Mouse (Mus musculus) embryonic facial prominence, embryonic 14.5 days (tissue): Measurements from ENCODE around the gene Prim2. TPM values are rescaled to one million over a fixed set of nuclear protein-coding genes. Genes with fewer than 3 reads are reported as not detected.
A peak's percentile ranks its signal among the peaks of the same experiment; 100 is the strongest.

Experiments used
- ATAC-seq: fragments of 200-750 bp; cut with Nextera tagmentation; 2 replicates; pipeline ENCODE4 v1.8.0; 2017; ENCODE audit warnings: low read depth, moderate number of reproducible peaks, moderate TSS enrichment
- DNase-seq: peaks from one replicate; pipeline ENCODE4 v3.0.0-alpha.2; 2015; ENCODE audit warnings: low spot score
- H3K27ac ChIP-seq: fragments of 300-500 bp; sonication (generic); replicated peaks from 2 replicates; pipeline ENCODE4 v1.5.1; 2014; ENCODE audit warnings: low read depth, mild to moderate bottlenecking, low read length, moderate library complexity
- H3K27me3 ChIP-seq: fragments of 300-500 bp; sonication (generic); replicated peaks from 2 replicates; pipeline ENCODE4 v1.6.1; 2014; ENCODE audit warnings: low read length; ENCODE audit not compliant: control insufficient read depth, insufficient read depth
- H3K36me3 ChIP-seq: fragments of 300-500 bp; sonication (generic); 2 replicates; pipeline ENCODE4 v1.6.1; 2014; ENCODE audit warnings: low read length, mixed read lengths; ENCODE audit not compliant: control insufficient read depth, insufficient read depth
- H3K4me1 ChIP-seq: fragments of 300-500 bp; sonication (generic); 2 replicates; pipeline ENCODE4 v1.6.1; 2014; ENCODE audit warnings: antibody characterized with exemption, low read length; ENCODE audit not compliant: control insufficient read depth, insufficient read depth
- H3K4me2 ChIP-seq: fragments of 300-500 bp; sonication (generic); 2 replicates; pipeline ENCODE4 v1.6.1; 2014; ENCODE audit warnings: low read depth, mild to moderate bottlenecking, low read length, moderate library complexity, mixed read lengths
- H3K4me3 ChIP-seq: fragments of 300-500 bp; sonication (generic); 2 replicates; pipeline ENCODE4 v1.5.1; 2014; ENCODE audit warnings: low read depth, mild to moderate bottlenecking, low read length
- H3K9ac ChIP-seq: fragments of 300-500 bp; sonication (generic); 2 replicates; pipeline ENCODE4 v1.6.1; 2014; ENCODE audit warnings: low read depth, mild to moderate bottlenecking, low read length, moderate library complexity, mixed read lengths
- H3K9me3 ChIP-seq: fragments of 300-500 bp; sonication (generic); 2 replicates; pipeline ENCODE4 v1.6.1; 2016; ENCODE audit warnings: low read length; ENCODE audit not compliant: control insufficient read depth
- WGBS: fragments of 180-500 bp; shearing (Covaris S2); extraction: QIAGEN DNeasy Blood & Tissue Kit; methylation state at CpG from one replicate; pipeline ENCODE4 v1.1.7; 2014; 5-methylcytosine and 5-hydroxymethylcytosine counted together
- polyA plus RNA-seq: library from polyadenylated mRNA; unstranded; fragments of >200 nt; fragmentation: Nextera tagmentation; extraction: Ambion mirVana; gene quantifications from 2 replicates; pipeline ENCODE4 v1.2.1, GENCODE M21; 2014

Prim2 gene
- polyA plus RNA-seq, 1 experiment from 2014 or later: 26.6 TPM

DNA sequence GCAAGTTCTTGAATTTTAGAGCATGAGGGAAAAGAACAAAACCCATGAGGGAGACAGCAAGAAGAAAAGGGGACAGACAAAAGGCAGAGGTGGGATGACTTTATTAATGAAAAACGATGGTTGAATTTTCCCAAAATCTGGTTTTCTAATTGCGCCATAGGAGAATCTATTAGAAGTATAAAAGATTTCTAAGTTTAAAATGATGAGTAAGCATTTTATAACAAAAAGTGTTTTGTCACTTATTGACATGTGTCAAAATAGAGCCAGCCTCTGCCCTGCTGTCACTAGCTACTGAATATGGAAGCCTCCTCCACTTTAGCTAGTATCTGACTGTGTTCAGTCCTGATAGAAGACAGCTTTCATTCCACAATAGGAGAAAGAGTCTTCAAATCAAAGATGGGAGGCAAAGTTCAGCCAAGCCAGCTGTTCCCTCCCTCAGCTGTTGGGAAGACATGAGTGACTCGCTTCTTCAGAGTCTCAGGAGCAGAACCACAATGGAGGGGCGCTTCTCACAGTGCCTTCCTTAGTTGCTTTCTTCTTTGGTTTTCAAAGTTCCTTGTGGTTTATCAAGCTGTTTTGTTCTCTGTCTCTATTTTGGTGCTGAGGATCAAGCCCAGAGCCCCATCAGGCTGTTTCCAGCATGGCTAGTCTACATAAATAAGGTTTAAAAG, 75.7 kb downstream of the Prim2 start:
- no peaks in the 10 kb centered on the region for H3K27me3 ChIP-seq
- H3K27ac ChIP-seq: no peak overlapping the region
- DNase-seq (no peak), ATAC-seq (no peak)
- WGBS: 92% methylated on average over 4 of the region's 4 CpGs
- H3K9me3 ChIP-seq: peaks cover 7% of the 10 kb centered on the region; the same call in 1 of the 2 replicates
- H3K4me1 ChIP-seq: no peaks in the 10 kb centered on the region
- H3K4me3 ChIP-seq: no peak overlapping the region
- H3K9ac ChIP-seq: no peak overlapping the region
- no peaks in the 10 kb centered on the region for H3K36me3 ChIP-seq
- no peak overlapping the region for H3K4me2 ChIP-seq

DNA sequence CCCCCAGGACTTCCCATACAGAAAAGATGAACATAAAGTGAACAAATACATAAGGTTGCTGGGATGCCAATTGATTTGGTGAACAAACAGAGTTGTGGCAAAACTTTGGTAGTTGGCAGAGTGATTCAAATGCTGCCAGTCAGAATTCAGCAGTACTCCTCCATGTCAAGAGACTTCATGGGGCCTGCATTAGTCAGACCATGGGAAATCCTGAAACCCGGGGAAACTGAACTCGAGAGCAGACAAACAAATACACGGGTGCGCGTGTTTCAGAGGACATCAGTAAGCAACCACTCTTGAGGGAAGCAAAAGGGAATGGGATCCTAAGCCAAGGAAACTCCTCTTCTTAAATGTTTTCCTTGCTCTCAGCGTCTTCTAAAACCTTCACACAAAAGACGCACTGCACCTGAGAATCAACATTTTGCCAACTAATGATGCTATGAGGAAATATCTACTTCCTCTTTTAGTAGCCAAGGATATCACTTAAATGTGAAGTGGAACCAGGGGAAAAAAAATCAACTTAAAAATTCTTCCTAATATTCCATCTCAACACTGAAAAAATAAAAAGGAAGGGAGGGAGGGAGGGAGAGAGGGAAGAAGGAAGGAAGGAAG, 77.5 kb downstream of the Prim2 start:
- no peak for ATAC-seq
- 91% methylated on average over 7 of the region's 7 CpGs for WGBS
- Histone ChIP-seq H3K27ac (no peak overlapping the region), H3K27me3 (no peaks in the 10 kb centered on the region), H3K36me3 (no peaks in the 10 kb centered on the region), H3K4me2 (no peak overlapping the region), H3K9ac (no peak overlapping the region), H3K9me3 (no peaks in the 10 kb centered on the region), H3K4me1 (no peaks in the 10 kb centered on the region), H3K4me3 (no peak overlapping the region)
- DNase-seq: no peak

- Histone ChIP-seq H3K27me3 (no peaks in the 10 kb centered on the region), H3K27ac (no peak overlapping the region), H3K9ac (no peak overlapping the region), H3K4me3 (no peak overlapping the region), H3K4me2 (no peak overlapping the region), H3K36me3 (no peaks in the 10 kb centered on the region), H3K9me3 (no peaks in the 10 kb centered on the region), H3K4me1 (no peaks in the 10 kb centered on the region)
- DNase-seq: no peak
- ATAC-seq: no peak
- 78% methylated on average over 8 of the region's 8 CpGs for WGBS
These were observed 78.8 kb downstream of the Prim2 start for GRCm38 (mm10) chr1:33590556-33591411.

DNA sequence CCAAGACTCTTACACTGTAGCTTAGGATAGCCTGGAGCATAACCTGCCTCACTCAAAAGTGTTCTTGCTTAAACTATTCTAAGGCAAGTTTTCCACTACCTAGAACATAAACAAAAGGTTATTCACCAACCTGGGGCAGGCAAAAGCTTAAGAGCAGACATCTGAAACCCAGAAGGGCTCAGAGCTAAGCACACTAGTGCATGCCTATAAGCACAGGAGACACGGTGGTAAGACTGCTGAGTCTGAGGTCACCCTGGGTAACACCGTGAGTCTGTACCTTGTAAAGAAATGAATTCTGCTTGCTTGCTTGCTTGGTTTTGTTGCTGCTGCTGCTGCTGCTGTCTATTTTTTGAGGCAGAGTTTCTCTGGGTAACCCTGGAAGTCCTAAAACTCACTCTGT, 80.1 kb downstream of the Prim2 start:
- H3K27ac ChIP-seq: no peak overlapping the region
- H3K4me1 ChIP-seq: no peaks in the 10 kb centered on the region
- no peaks in the 10 kb centered on the region for H3K27me3 ChIP-seq
- H3K4me2 ChIP-seq: no peak overlapping the region
- H3K36me3 ChIP-seq: no peaks in the 10 kb centered on the region
- no peak for ATAC-seq
- no peak for DNase-seq
- no peak overlapping the region for H3K9ac ChIP-seq
- no peak overlapping the region for H3K4me3 ChIP-seq
- no peaks in the 10 kb centered on the region for H3K9me3 ChIP-seq
- 45% methylated on average over 2 of the region's 2 CpGs for WGBS

DNA sequence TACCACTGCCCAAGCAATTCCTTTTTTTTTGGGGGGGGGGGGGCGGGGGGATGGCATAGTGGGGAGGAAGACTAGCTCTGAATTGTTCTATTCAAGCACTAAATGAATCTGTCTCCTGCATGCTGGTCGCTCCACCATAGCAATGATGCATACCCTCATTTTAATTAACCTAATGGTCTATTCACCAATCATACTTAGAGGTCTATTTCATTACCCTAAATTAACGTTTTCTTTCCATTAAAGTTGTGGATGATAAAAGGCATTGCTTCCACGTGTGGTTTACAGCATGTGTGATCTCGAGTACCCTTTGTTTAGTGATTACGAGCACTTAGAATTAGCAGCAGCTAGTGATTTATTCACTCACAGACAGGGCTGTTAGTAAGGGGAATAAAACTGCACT, 81.0 kb downstream of the Prim2 start:
- H3K27me3 ChIP-seq: no peaks in the 10 kb centered on the region
- ATAC-seq: no peak
- no peak for DNase-seq
- no peak overlapping the region for H3K9ac ChIP-seq
- no peaks in the 10 kb centered on the region for H3K9me3 ChIP-seq
- no peak overlapping the region for H3K27ac ChIP-seq
- no peak overlapping the region for H3K4me3 ChIP-seq
- H3K4me2 ChIP-seq: no peak overlapping the region
- WGBS: 73% methylated on average over 5 of the region's 6 CpGs
- H3K36me3 ChIP-seq: no peaks in the 10 kb centered on the region
- no peaks in the 10 kb centered on the region for H3K4me1 ChIP-seq

GRCm38 (mm10) chr1:33584590-33584978, 85.0 kb downstream of the Prim2 start:
- H3K4me2 ChIP-seq: no peak overlapping the region
- H3K4me3 ChIP-seq: no peak overlapping the region
- no peaks in the 10 kb centered on the region for H3K9me3 ChIP-seq
- H3K27ac ChIP-seq: no peak overlapping the region
- no peak for ATAC-seq
- no peak overlapping the region for H3K9ac ChIP-seq
- no peaks in the 10 kb centered on the region for H3K36me3 ChIP-seq
- H3K27me3 ChIP-seq: no peaks in the 10 kb centered on the region
- no peaks in the 10 kb centered on the region for H3K4me1 ChIP-seq
- DNase-seq: no peak

DNA sequence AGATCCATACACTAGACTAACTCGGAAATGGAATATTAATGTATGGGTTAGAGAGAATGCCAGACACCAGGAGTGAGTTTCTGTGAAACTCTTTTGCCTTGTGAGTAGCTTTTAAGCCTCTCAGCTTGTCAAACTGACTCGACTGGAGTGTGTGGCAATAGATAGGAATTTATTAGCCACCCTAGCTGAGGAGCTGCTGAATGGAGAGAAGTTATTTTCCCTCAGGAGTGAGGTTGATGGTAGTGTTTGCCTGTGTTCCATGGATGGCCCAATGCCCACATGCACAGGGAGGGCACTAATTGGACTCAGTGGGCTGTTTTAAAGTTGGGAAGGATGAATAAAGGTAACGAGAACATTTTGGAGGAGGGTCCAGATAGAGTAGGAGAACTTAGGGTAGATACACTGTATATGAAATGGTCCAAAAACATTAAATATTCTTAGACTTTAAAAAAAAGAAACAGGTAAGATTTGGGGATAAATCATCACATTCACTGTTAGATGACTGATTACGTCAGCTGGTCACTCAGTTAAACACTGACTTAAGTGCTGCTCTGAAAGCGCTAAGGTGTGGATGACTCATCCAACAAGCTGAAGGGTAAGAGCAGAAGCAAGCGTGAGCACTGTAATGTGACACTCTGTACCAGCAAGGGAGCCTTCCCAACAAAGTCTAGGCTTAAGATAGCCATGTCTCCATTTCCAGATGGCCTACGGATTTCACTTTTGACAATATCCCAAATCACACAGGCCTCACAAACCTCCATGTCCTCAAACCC, 85.6 kb downstream of the Prim2 start:
- Histone ChIP-seq H3K4me1 (no peaks in the 10 kb centered on the region), H3K36me3 (no peaks in the 10 kb centered on the region), H3K9me3 (no peaks in the 10 kb centered on the region), H3K27ac (no peak overlapping the region), H3K27me3 (no peaks in the 10 kb centered on the region), H3K4me2 (no peak overlapping the region), H3K4me3 (no peak overlapping the region), H3K9ac (no peak overlapping the region)
- DNase-seq: no peak
- WGBS: 74% methylated on average over 7 of the region's 7 CpGs
- 0 out of 2 replicates have a peak, but pooled peaks have one; percentile 37 for ATAC-seq

DNA sequence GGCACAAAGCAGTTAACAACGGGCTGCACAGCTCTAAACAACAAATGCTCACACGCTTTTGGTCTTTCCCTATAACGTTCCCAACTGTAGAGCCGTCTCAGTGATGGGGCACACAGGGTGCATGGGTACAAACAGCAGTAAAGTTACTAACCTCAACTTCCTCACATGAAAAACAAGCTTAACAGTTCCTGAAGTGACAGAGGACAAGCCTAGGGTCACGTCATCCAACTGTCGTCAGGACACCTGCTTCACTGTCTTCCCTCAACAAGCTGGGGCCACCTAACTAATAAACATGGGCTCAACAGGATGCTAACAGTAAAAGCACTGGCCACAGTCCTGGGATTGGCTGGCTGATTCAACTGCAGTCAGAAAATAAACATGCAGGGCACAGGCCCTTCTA, 91.0 kb downstream of the Prim2 start:
- no peak overlapping the region for H3K4me3 ChIP-seq
- no peak overlapping the region for H3K27ac ChIP-seq
- no peak for ATAC-seq
- no peaks in the 10 kb centered on the region for H3K9me3 ChIP-seq
- WGBS: 81% methylated on average over 6 of the region's 6 CpGs
- H3K27me3 ChIP-seq: no peaks in the 10 kb centered on the region
- DNase-seq: no peak
- H3K36me3 ChIP-seq: no peaks in the 10 kb centered on the region
- H3K4me2 ChIP-seq: no peak overlapping the region
- H3K4me1 ChIP-seq: no peaks in the 10 kb centered on the region
- no peak overlapping the region for H3K9ac ChIP-seq
